Mouse (Mus musculus): ENCODE data around the gene Gm49384. TPM values are rescaled to one million over a fixed set of nuclear protein-coding genes. Genes with fewer than 3 reads are reported as not detected.

Gene Gm49384
- total and polyA plus RNA-seq, 3 experiments, result 36.0 to 40.3 TPM; not detected in 1

GRCm38 (mm10) chr12:69156436-69156835, 47.6 kb downstream of the Gm49384 start:
- Histone ChIP-seq H3K27me3 (ENCODE audit: insufficient read depth, low read length) (no peaks in the 10 kb centered on the region), H3K9me3 (replicated peaks) (no peaks in the 10 kb centered on the region), H3K36me3 (replicated peaks) (peaks cover 35% of the 10 kb centered on the region), H3K4me3 (ENCODE audit: low read depth, low read length) (no peak overlapping the region), H3K4me1 (ENCODE audit: insufficient read depth, low read depth, low read length) (peaks cover 20% of the 10 kb centered on the region)
- TF ChIP-seq GATA2 (IDR thresholded peaks at IDR 0.05; ENCODE audit: borderline replicate concordance, low read depth, low read length) (no peak), POLR2AphosphoS5 (IDR thresholded peaks at IDR 0.05; ENCODE audit: insufficient replicate concordance, low read depth, low read length) (0 out of 2 replicates have a peak, but pooled peaks have one; percentile 38)
- no peak for ATAC-seq (ENCODE audit: extremely low read depth, insufficient number of reproducible peaks, low FRiP score, poor library complexity, severe bottlenecking)
- no peak for DNase-seq (ENCODE audit: low spot score)

DNA sequence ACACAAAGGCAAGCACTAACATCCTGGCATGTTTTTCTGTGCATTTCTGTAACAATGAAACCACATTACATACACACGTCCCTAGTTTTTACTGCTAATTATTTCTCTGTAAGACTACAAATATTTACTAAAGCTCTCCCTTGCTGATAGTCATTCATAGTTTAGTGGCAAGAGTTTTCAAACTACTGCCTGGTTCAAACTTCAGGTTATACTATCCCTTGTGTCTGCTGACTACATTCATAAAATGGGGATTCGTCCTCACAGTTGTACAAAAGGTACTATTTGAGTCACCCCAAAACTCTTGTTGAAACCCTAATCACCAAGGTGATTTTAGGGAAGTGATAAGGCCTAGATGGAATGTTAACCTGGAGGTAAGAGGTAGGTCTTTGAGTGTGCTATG, 48.1 kb downstream of the Gm49384 start:
- Histone ChIP-seq H3K9me3 (replicated peaks) (no peaks in the 10 kb centered on the region), H3K4me1 (ENCODE audit: insufficient read depth, low read depth, low read length) (peaks cover 20% of the 10 kb centered on the region), H3K4me3 (ENCODE audit: low read depth, low read length) (no peak overlapping the region), H3K36me3 (replicated peaks) (peaks cover 35% of the 10 kb centered on the region), H3K27me3 (ENCODE audit: insufficient read depth, low read length) (no peaks in the 10 kb centered on the region)
- TF ChIP-seq TAL1 (conservative IDR thresholded peaks at IDR 0.05; ENCODE audit: low read depth, low read length) (no peak), POLR2AphosphoS5 (IDR thresholded peaks at IDR 0.05; ENCODE audit: insufficient replicate concordance, low read depth, low read length) (no peak), GATA1 (IDR thresholded peaks at IDR 0.05; ENCODE audit: borderline replicate concordance, low read length) (no peak), CTCF (IDR thresholded peaks at IDR 0.05; ENCODE audit: low read depth, low read length) (no peak), GATA2 (IDR thresholded peaks at IDR 0.05; ENCODE audit: borderline replicate concordance, low read depth, low read length) (no peak)
- DNase-seq (ENCODE audit: low spot score) (no peak), ATAC-seq (ENCODE audit: extremely low read depth, insufficient number of reproducible peaks, low FRiP score, poor library complexity, severe bottlenecking) (no peak)

DNA sequence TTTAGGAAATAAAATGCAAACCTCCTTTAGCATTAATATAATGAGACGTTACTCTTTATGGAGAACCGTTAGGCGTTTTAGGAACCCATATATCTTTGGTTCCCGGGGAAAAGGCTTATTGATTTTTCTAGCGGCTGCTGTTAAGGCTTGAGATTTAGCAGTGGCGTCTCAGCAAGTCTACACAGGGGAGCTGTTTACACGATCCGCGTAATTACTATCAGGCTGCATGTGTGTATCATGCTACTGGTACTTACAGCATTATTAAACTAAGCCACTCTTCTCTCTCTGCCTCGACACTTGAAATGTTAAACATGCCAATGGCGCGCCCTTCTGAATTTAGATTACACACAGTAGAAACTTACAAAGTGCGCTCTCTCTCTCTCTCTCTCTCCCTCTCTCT, 54.0 kb downstream of the Gm49384 start:
- peaks cover 4% of the 10 kb centered on the region for H3K36me3 ChIP-seq (replicated peaks)
- H3K4me1 ChIP-seq (ENCODE audit: insufficient read depth, low read depth, low read length), result peaks cover 10% of the 10 kb centered on the region
- H3K4me3 ChIP-seq (ENCODE audit: low read depth, low read length), result no peak overlapping the region
- ATAC-seq (ENCODE audit: extremely low read depth, insufficient number of reproducible peaks, low FRiP score, poor library complexity, severe bottlenecking), result no peak
- no peak for DNase-seq (ENCODE audit: low spot score)
- no peak for TF ChIP-seq POLR2AphosphoS5 (IDR thresholded peaks at IDR 0.05; ENCODE audit: insufficient replicate concordance, low read depth, low read length)
- TF ChIP-seq TAL1 (conservative IDR thresholded peaks at IDR 0.05; ENCODE audit: low read depth, low read length), result no peak
- no peak for TF ChIP-seq CTCF (IDR thresholded peaks at IDR 0.05; ENCODE audit: low read depth, low read length)
- TF ChIP-seq GATA2 (IDR thresholded peaks at IDR 0.05; ENCODE audit: borderline replicate concordance, low read depth, low read length), result no peak
- no peak for TF ChIP-seq GATA1 (IDR thresholded peaks at IDR 0.05; ENCODE audit: borderline replicate concordance, low read length)
- peaks cover 20% of the 10 kb centered on the region for H3K27me3 ChIP-seq (ENCODE audit: insufficient read depth, low read length)
- H3K9me3 ChIP-seq (replicated peaks), result no peaks in the 10 kb centered on the region

- no peak for TF ChIP-seq GATA1 (IDR thresholded peaks at IDR 0.05; ENCODE audit: borderline replicate concordance, low read length)
- no peak for TF ChIP-seq TAL1 (conservative IDR thresholded peaks at IDR 0.05; ENCODE audit: low read depth, low read length)
- TF ChIP-seq GATA2 (IDR thresholded peaks at IDR 0.05; ENCODE audit: borderline replicate concordance, low read depth, low read length), result no peak
- no peak for TF ChIP-seq POLR2AphosphoS5 (IDR thresholded peaks at IDR 0.05; ENCODE audit: insufficient replicate concordance, low read depth, low read length)
- TF ChIP-seq CTCF (IDR thresholded peaks at IDR 0.05; ENCODE audit: low read depth, low read length), result no peak
- Histone ChIP-seq H3K4me1 (ENCODE audit: insufficient read depth, low read depth, low read length) (peaks cover 10% of the 10 kb centered on the region), H3K9me3 (replicated peaks) (no peaks in the 10 kb centered on the region), H3K27me3 (ENCODE audit: insufficient read depth, low read length) (peaks cover 28% of the 10 kb centered on the region), H3K4me3 (ENCODE audit: low read depth, low read length) (no peak overlapping the region), H3K36me3 (replicated peaks) (no peaks in the 10 kb centered on the region)
- no peak for DNase-seq (ENCODE audit: low spot score)
- ATAC-seq (ENCODE audit: extremely low read depth, insufficient number of reproducible peaks, low FRiP score, poor library complexity, severe bottlenecking), result no peak
These were observed 56.8 kb downstream of the Gm49384 start for GRCm38 (mm10) chr12:69147166-69147735.

- peaks cover 12% of the 10 kb centered on the region for H3K4me1 ChIP-seq (ENCODE audit: insufficient read depth, low read depth, low read length)
- no peaks in the 10 kb centered on the region for H3K9me3 ChIP-seq (replicated peaks)
- DNase-seq (ENCODE audit: low spot score), result no peak
- TF ChIP-seq CTCF (IDR thresholded peaks at IDR 0.05; ENCODE audit: low read depth, low read length) (no peak), GATA2 (IDR thresholded peaks at IDR 0.05; ENCODE audit: borderline replicate concordance, low read depth, low read length) (no peak), GATA1 (IDR thresholded peaks at IDR 0.05; ENCODE audit: borderline replicate concordance, low read length) (no peak), POLR2AphosphoS5 (IDR thresholded peaks at IDR 0.05; ENCODE audit: insufficient replicate concordance, low read depth, low read length) (no peak), TAL1 (conservative IDR thresholded peaks at IDR 0.05; ENCODE audit: low read depth, low read length) (no peak)
- peaks cover 39% of the 10 kb centered on the region for H3K27me3 ChIP-seq (ENCODE audit: insufficient read depth, low read length)
- no peaks in the 10 kb centered on the region for H3K36me3 ChIP-seq (replicated peaks)
- no peak overlapping the region for H3K4me3 ChIP-seq (ENCODE audit: low read depth, low read length)
- ATAC-seq (ENCODE audit: extremely low read depth, insufficient number of reproducible peaks, low FRiP score, poor library complexity, severe bottlenecking), result no peak
These were observed 60.6 kb downstream of the Gm49384 start for GRCm38 (mm10) chr12:69143460-69143859.

DNA sequence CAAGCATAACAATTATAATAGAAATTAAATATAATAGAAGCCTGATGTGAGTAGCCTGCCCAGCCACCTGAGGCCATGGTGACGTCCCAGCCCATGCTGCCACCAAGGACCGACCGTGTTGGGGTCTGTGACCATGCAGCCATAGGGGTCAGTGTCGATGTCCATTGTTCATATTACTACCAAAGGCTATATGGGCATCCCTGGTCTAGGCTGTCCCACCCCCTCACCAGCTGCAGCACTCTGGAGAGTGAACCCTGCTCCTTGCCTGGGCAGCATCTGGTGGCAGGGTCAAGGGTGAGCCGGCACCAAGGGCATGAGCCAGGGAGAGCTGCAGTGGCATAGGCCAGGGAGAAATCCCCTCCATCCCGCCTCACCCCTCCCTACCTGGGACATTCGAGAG, 64.2 kb downstream of the Gm49384 start:
- Histone ChIP-seq H3K4me3 (ENCODE audit: low read depth, low read length) (no peak overlapping the region), H3K4me1 (ENCODE audit: insufficient read depth, low read depth, low read length) (peaks cover 2% of the 10 kb centered on the region; the same call in 1 of the 2 replicates), H3K36me3 (replicated peaks) (no peaks in the 10 kb centered on the region), H3K9me3 (replicated peaks) (no peaks in the 10 kb centered on the region), H3K27me3 (ENCODE audit: insufficient read depth, low read length) (peaks cover 35% of the 10 kb centered on the region)
- no peak for DNase-seq (ENCODE audit: low spot score)
- TF ChIP-seq GATA2 (IDR thresholded peaks at IDR 0.05; ENCODE audit: borderline replicate concordance, low read depth, low read length), result no peak
- no peak for TF ChIP-seq CTCF (IDR thresholded peaks at IDR 0.05; ENCODE audit: low read depth, low read length)
- TF ChIP-seq TAL1 (conservative IDR thresholded peaks at IDR 0.05; ENCODE audit: low read depth, low read length), result no peak
- TF ChIP-seq GATA1 (IDR thresholded peaks at IDR 0.05; ENCODE audit: borderline replicate concordance, low read length), result no peak
- TF ChIP-seq POLR2AphosphoS5 (IDR thresholded peaks at IDR 0.05; ENCODE audit: insufficient replicate concordance, low read depth, low read length), result no peak
- ATAC-seq (ENCODE audit: extremely low read depth, insufficient number of reproducible peaks, low FRiP score, poor library complexity, severe bottlenecking), result no peak

Other genes starting within 250 kb of the Gm49384 start
- gene Rps29, start 45.1 kb downstream of the Gm49384 start, total RNA-seq (2014; fragmentation: Nextera tagmentation), result 861 and 936 TPM in 2 replicates
- 3,601 and 5,070 TPM in 2 replicates for gene Rps29, start 45.1 kb downstream of the Gm49384 start, total RNA-seq (2017)
- gene Rps29, start 45.1 kb downstream of the Gm49384 start, polyA plus RNA-seq (2012), result 542 and 2,773 TPM in 2 replicates
- 36.2 and 44.2 TPM in 2 replicates for gene Lrr1, start 35.5 kb downstream of the Gm49384 start, total RNA-seq (2014; fragmentation: Nextera tagmentation)
- 17.8 and 19.4 TPM in 2 replicates for gene Lrr1, start 35.5 kb downstream of the Gm49384 start, total RNA-seq (2017)
- 45.0 and 56.6 TPM in 2 replicates for gene Lrr1, start 35.5 kb downstream of the Gm49384 start, polyA plus RNA-seq (2012)
- 229 and 258 TPM in 2 replicates for gene Rpl36al, start 20.2 kb downstream of the Gm49384 start, total RNA-seq (2014; fragmentation: Nextera tagmentation)
- gene Rpl36al, start 20.2 kb downstream of the Gm49384 start, total RNA-seq (2017), result 1,699 and 1,905 TPM in 2 replicates
- 83.2 and 113 TPM in 2 replicates for gene Rpl36al, start 20.2 kb downstream of the Gm49384 start, polyA plus RNA-seq (2012)
- 107 and 112 TPM in 2 replicates for gene Mgat2, start 20.1 kb downstream of the Gm49384 start, total RNA-seq (2014; fragmentation: Nextera tagmentation)
- gene Mgat2, start 20.1 kb downstream of the Gm49384 start, total RNA-seq (2017), result 118 and 119 TPM in 2 replicates
- 50.7 and 61.0 TPM in 2 replicates for gene Mgat2, start 20.1 kb downstream of the Gm49384 start, polyA plus RNA-seq (2012)
- gene Gm49383, start 7.2 kb downstream of the Gm49384 start, total RNA-seq (2014; fragmentation: Nextera tagmentation), result 33.0 and 34.5 TPM in 2 replicates
- gene Gm49383, start 7.2 kb downstream of the Gm49384 start, total RNA-seq (2017), result 56.1 and 82.2 TPM in 2 replicates
- 75.5 and 90.8 TPM in 2 replicates for gene Gm49383, start 7.2 kb downstream of the Gm49384 start, polyA plus RNA-seq (2012)
- gene Dnaaf2, start 5.8 kb downstream of the Gm49384 start, total RNA-seq (2014; fragmentation: Nextera tagmentation), result 6.7 and 7.6 TPM in 2 replicates
- gene Dnaaf2, start 5.8 kb downstream of the Gm49384 start, total RNA-seq (2017), result 9.8 and 11.4 TPM in 2 replicates
- 5.1 and 5.2 TPM in 2 replicates for gene Dnaaf2, start 5.8 kb downstream of the Gm49384 start, polyA plus RNA-seq (2012)
- gene Pole2, start 23.9 kb upstream of the Gm49384 start, total RNA-seq (2014; fragmentation: Nextera tagmentation), result 57.3 and 67.0 TPM in 2 replicates
- 82.3 and 85.4 TPM in 2 replicates for gene Pole2, start 23.9 kb upstream of the Gm49384 start, total RNA-seq (2017)
- gene Pole2, start 23.9 kb upstream of the Gm49384 start, polyA plus RNA-seq (2012), result 20.3 and 20.7 TPM in 2 replicates
- 8.5 and 13.0 TPM in 2 replicates for gene Klhdc1, start 36.9 kb upstream of the Gm49384 start, total RNA-seq (2014; fragmentation: Nextera tagmentation)
- gene Klhdc1, start 36.9 kb upstream of the Gm49384 start, total RNA-seq (2017), result 8.7 and 14.6 TPM in 2 replicates
- 11.1 and 16.0 TPM in 2 replicates for gene Klhdc1, start 36.9 kb upstream of the Gm49384 start, polyA plus RNA-seq (2012)
- gene Klhdc2, start 92.4 kb upstream of the Gm49384 start, total RNA-seq (2014; fragmentation: Nextera tagmentation), result 129 and 134 TPM in 2 replicates
- gene Klhdc2, start 92.4 kb upstream of the Gm49384 start, total RNA-seq (2017), result 127 and 141 TPM in 2 replicates
- gene Klhdc2, start 92.4 kb upstream of the Gm49384 start, polyA plus RNA-seq (2012), result 33.6 and 41.4 TPM in 2 replicates
- gene Nemf, start 152.9 kb upstream of the Gm49384 start, total RNA-seq (2014; fragmentation: Nextera tagmentation), result 149 and 150 TPM in 2 replicates
- gene Nemf, start 152.9 kb upstream of the Gm49384 start, total RNA-seq (2017), result 103 and 128 TPM in 2 replicates
- gene Nemf, start 152.9 kb upstream of the Gm49384 start, polyA plus RNA-seq (2012), result 2.9 and 4.9 TPM in 2 replicates
- gene Arf6, start 167.9 kb upstream of the Gm49384 start, total RNA-seq (2014; fragmentation: Nextera tagmentation), result 179 and 195 TPM in 2 replicates
- 123 and 153 TPM in 2 replicates for gene Arf6, start 167.9 kb upstream of the Gm49384 start, total RNA-seq (2017)
- 360 and 373 TPM in 2 replicates for gene Arf6, start 167.9 kb upstream of the Gm49384 start, polyA plus RNA-seq (2012)
- not detected in 2 replicates for gene Gm9887, start 168.2 kb upstream of the Gm49384 start, total RNA-seq (2014; fragmentation: Nextera tagmentation)
- 0.87 and 0.93 TPM in 2 replicates for gene Gm9887, start 168.2 kb upstream of the Gm49384 start, total RNA-seq (2017)
- 0.79 and 1.6 TPM in 2 replicates for gene Gm9887, start 168.2 kb upstream of the Gm49384 start, polyA plus RNA-seq (2012)